Mouse (Mus musculus): ENCODE results near the gene Urm1. TPM values are rescaled to one million over a fixed set of nuclear protein-coding genes. Genes with fewer than 3 reads are reported as not detected.
"Not testable (repeated sequence)": the region's sequence is repeated elsewhere in the genome, so short reads cannot be mapped to it uniquely, and the experiment has no call there.

Urm1 gene
- 40.1 and 46.6 TPM in 2 replicates for polyA plus RNA-seq (2012; rRNA removed)

DNA sequence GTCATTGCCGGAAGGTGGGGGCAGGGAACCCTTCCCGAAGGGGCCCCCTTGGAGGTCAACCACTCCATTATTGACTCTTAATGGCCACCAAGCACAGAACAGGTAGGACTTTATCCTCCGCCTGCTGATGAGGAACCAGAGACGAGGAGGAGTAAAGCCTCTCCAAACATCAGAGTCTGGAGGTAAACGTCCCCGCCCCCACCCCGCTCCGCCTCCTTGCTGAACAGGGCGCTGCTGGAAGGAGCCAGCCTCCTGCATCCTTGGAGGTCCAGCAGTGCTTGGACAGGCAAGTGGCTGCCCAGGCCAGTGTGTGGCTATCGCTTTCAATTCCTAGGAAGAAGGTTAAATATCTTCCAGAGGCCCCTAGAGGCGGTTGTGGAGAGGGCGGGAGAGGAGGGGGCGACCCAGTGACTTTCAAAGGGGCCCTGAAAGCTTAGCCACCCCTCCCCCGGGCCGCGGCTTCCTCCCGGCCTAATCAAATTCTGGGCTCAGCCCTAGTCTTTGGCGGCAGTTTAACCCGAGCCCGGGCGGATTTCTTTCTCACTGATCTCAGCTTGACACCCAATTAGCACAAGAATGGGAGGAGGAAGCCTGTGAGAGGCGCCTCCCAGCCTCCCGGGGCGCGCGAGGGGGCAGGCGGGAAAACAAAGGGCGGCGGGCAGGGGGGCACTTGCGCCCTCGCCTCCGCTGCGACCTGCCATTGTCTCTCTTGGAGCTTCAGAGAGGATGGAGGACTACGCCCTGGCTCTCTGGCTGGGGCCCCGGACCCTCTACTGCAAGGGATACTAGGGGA, at the start of gene Urm1:
Urm1 (plus strand) TSS at position 51 of the 793 bp plus-strand sequence.
- H3K4me1 ChIP-seq (ENCODE audit: control insufficient read depth, insufficient read depth, low read length), result no peaks in the 10 kb centered on the region
- under 1% methylated on average over 35 of the region's 35 CpGs for WGBS
- peak; percentile 29; the same call in 1 of the 2 replicates for TF ChIP-seq POLR2A (IDR thresholded peaks at IDR 0.05; ENCODE audit: borderline replicate concordance, extremely low read depth, low read depth, low read length)
- no peak for TF ChIP-seq CTCF (IDR thresholded peaks at IDR 0.05; ENCODE audit: insufficient read depth, low read length)
- peak; percentile 54 for DNase-seq
- peak within 1 kb of the TSS; percentile 55 for H3K4me3 ChIP-seq (replicated peaks; ENCODE audit: extremely low read depth, low read depth, low read length)

DNA sequence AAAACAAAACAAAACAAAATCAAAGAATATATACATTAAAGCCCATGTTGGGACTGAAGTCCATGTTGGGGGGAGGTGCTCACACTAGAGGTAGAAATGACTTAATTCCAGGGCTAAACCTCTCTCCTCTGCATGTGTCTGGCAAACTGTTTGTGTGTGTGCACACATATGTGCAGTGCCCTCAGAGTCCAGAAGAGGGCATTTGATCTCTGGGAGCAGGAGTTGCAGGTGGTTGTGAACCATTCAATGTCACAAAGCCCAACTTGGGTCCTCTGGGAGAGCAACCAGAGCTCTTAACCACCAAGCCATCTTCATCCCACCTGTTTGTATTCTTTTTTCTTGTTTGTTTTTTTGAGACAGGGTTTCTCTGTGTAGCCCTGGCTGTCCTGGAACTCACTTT, 49.7 kb upstream of the Urm1 start:
- H3K4me1 ChIP-seq (ENCODE audit: control insufficient read depth, insufficient read depth, low read length), result no peaks in the 10 kb centered on the region
- no peak for DNase-seq
- TF ChIP-seq CTCF (IDR thresholded peaks at IDR 0.05; ENCODE audit: insufficient read depth, low read length), result no peak
- TF ChIP-seq POLR2A (IDR thresholded peaks at IDR 0.05; ENCODE audit: borderline replicate concordance, extremely low read depth, low read depth, low read length), result no peak
- no peak overlapping the region for H3K4me3 ChIP-seq (replicated peaks; ENCODE audit: extremely low read depth, low read depth, low read length)

DNA sequence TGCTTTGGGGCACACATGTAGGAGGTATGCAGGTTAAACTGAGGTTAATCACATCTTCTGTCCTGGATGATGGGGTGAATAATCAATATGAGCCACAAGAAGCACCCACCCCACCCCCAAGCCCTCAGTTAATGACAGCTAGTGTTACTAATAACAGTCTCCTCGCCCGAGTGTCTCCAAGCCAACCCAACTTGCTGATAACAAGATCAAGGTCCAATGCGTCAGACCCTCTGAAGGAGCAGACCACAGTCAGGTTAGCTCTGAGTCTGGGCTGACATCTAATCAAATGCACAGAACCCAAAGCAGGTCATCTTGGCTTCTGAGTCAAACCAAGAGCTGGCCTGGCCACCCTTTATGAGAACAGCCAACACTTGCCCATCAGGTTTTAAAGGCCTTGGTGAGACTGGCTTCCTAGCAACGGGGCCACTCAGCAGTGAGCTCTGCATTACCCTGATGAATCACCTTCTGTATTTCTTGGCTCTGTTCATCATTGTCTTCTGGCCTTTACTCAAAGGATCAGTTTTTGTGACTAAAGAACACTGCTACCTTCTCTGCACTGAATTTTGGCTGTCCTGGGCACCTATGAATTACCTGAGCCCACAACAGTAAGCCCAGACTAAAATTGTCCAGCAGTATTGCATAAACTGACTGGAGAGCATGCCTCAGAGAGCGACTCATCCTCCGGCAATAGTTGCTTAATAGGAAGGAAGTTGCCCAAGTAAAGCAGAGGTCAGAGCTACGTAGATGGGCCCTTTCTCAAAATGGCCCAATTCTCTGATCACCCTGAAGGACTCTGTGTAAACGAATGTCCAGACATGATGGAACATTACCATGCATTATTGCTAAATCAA, 48.0 kb upstream of the Urm1 start:
- 44% methylated on average over 8 of the region's 8 CpGs for WGBS
- Histone ChIP-seq H3K4me1 (ENCODE audit: control insufficient read depth, insufficient read depth, low read length) (no peaks in the 10 kb centered on the region), H3K4me3 (replicated peaks; ENCODE audit: extremely low read depth, low read depth, low read length) (no peak overlapping the region)
- DNase-seq, result no peak
- TF ChIP-seq CTCF (IDR thresholded peaks at IDR 0.05; ENCODE audit: insufficient read depth, low read length), result no peak
- no peak for TF ChIP-seq POLR2A (IDR thresholded peaks at IDR 0.05; ENCODE audit: borderline replicate concordance, extremely low read depth, low read depth, low read length)

DNA sequence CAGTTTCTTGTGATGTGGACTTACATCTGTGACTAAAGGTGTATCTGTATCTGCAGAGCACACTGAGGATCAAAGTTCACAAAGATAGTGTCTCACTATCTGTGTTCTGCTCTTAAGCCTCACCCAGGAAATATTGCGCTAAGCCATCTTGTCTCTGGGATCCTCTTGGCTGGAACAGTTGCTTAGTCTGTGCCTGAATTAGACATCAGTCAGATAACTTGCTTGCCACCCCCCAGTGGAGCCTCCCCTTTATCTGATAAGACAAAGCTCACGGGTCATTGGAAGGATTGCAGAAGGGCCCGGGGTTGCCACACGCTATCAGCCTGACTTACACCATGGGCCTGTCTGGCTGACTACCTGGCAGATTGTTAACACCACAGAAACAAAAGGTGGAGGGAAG, 46.6 kb upstream of the Urm1 start:
- DNase-seq, result no peak

DNA sequence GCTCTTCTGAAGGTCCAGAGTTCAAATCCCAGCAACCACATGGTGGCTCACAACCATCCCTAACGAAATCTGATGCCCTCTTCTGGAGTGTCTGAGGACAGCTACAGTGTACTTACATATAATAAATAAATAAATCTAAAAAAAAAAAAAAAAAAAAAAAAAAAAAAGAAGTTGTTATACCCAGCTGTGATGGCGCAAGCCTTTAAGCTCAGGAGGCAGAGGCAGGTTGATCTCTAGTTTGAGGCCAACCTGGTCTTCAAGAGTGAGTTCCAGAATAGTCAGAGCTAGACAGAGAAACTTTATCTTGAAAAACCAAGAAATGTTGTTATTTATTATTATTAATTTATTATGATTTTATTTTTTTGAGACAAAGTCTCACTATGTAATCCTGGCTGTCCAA, 38.6 kb upstream of the Urm1 start:
- not testable (repeated sequence) for H3K4me3 ChIP-seq (replicated peaks; ENCODE audit: extremely low read depth, low read depth, low read length); H3K4me1 ChIP-seq (ENCODE audit: control insufficient read depth, insufficient read depth, low read length); DNase-seq
- 97% methylated on average over 2 of the region's 2 CpGs for WGBS

More for the DNA sequence above, 46.6 kb upstream of the Urm1 start:
- TF ChIP-seq CTCF (IDR thresholded peaks at IDR 0.05; ENCODE audit: insufficient read depth, low read length) (no peak), POLR2A (IDR thresholded peaks at IDR 0.05; ENCODE audit: borderline replicate concordance, extremely low read depth, low read depth, low read length) (no peak)
- no peaks in the 10 kb centered on the region for H3K4me1 ChIP-seq (ENCODE audit: control insufficient read depth, insufficient read depth, low read length)
- no peak overlapping the region for H3K4me3 ChIP-seq (replicated peaks; ENCODE audit: extremely low read depth, low read depth, low read length)
- WGBS, result 82% methylated on average over 4 of the region's 4 CpGs

DNA sequence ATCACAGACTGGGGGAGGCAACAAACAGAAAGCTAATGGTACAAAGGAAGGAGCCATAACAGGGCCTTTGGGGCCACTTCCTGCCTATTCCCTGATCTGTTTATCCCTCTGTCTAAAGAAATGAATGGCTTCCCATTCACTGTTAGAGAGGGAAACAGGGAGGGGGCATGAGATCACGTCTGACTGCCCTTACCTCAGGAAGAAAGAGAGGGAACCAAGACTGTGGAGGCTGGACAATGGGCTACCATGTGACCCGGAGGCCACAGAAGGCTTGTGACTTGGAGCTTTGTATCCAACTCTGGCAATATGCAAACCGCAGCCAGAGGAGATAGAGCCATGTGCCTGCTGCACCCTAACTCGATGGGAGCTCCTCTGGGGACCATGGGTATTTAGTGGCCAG, 35.6 kb upstream of the Urm1 start:
- H3K4me3 ChIP-seq (replicated peaks; ENCODE audit: extremely low read depth, low read depth, low read length), result no peak overlapping the region
- WGBS, result 56% methylated on average over 4 of the region's 4 CpGs
- TF ChIP-seq POLR2A (IDR thresholded peaks at IDR 0.05; ENCODE audit: borderline replicate concordance, extremely low read depth, low read depth, low read length), result no peak
- no peak for DNase-seq
- peaks cover 11% of the 10 kb centered on the region for H3K4me1 ChIP-seq (ENCODE audit: control insufficient read depth, insufficient read depth, low read length)

DNA sequence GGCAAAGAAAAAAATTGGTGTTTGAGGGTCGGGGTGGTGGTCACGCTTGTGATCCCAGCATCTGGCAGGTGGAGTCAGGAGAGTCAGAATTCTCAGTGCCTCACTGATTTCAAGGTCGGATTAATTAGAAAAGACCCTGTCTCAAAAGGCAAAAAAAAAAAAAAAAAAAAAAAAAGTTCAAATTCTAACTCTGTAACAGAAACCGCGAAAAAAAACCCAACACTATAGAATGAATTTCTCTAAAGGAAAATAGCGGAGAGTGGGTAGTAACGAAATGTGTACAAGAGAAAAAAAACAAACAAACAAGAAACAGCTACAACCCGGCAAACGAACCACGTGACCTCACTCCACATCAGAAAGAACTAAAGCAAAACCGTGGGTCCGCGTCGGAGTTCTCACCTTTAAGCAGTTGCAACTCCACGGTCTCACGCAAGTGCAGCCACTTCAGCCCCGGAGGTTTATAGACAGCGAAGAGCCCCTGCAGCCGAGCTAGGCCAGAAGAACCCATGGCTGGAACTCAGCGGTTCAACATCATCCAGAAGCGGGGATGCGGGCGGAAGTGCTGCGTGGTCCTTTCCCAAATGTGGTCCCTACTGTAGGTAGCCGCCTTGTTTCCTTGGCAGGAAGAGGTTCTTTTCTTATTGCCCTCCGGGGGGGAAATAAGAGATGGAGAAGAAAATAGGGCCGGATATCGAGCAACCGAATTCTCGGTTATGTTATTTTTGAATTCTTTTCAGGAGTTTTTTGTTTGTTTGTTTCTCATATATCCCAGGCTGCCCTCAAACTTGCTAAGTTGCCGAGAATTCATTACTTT, 32.6 kb upstream of the Urm1 start, which contains the start of gene Coq4:
Coq4 (plus strand) TSS at position 390 of the 814 bp plus-strand sequence.
- peak; percentile 86 for DNase-seq
- TF ChIP-seq CTCF (IDR thresholded peaks at IDR 0.05; ENCODE audit: insufficient read depth, low read length), result no peak
- TF ChIP-seq POLR2A (IDR thresholded peaks at IDR 0.05; ENCODE audit: borderline replicate concordance, extremely low read depth, low read depth, low read length), result peak; percentile 72; the same call in 1 of the 2 replicates
- H3K4me3 ChIP-seq (replicated peaks; ENCODE audit: extremely low read depth, low read depth, low read length), result peak within 1 kb of the TSS; percentile 100
- 2% methylated on average over 31 of the region's 31 CpGs for WGBS
- H3K4me1 ChIP-seq (ENCODE audit: control insufficient read depth, insufficient read depth, low read length), result peaks cover 11% of the 10 kb centered on the region

DNA sequence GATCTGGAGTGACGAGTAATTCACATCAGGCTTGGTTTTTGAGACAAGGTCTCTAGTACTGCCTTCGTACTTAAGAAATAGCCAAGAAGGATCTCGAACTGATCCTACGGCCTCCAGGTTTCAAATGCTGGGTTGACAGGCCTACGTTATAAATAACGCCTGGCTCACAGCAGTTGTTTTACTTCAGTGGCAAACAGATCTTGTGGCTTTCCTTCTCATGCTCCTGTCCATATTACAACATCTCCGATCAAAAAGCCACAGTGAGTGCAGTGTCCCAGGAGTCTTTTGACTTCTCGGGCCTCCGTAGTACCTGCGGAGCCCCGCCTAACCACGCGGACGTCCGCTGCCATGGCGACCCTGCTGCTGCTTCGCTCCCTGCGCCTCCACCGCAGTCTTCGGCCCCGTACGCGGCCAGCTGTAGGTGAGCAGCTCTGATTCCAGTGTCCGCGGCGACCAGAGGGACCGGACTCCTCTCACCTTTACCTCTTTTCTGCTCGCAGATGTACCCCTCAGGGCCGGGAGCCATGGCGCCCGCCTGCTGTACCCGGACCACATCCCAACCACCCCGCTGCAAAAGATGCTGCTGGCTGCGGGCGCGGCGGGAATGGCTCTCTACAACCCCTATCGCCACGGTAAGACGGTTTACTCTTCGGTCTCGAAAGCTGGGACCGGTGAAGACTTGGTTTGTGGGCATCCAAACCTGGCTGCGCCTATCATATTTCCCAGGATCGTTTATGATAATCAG, 31.8 kb upstream of the Urm1 start, which contains the start of gene Trub2:
Trub2 (minus strand) TSS at position 566 of the 745 bp plus-strand sequence.
- TF ChIP-seq POLR2A (IDR thresholded peaks at IDR 0.05; ENCODE audit: borderline replicate concordance, extremely low read depth, low read depth, low read length) (peak; percentile 40; the same call in 1 of the 2 replicates), CTCF (IDR thresholded peaks at IDR 0.05; ENCODE audit: insufficient read depth, low read length) (no peak)
- peak; percentile 83 for DNase-seq
- WGBS, result under 1% methylated on average over 45 of the region's 45 CpGs
- peaks cover 11% of the 10 kb centered on the region for H3K4me1 ChIP-seq (ENCODE audit: control insufficient read depth, insufficient read depth, low read length)
- peak within 1 kb of the TSS; percentile 100 for H3K4me3 ChIP-seq (replicated peaks; ENCODE audit: extremely low read depth, low read depth, low read length)

Data from lung, adult 2 months (tissue).